Mouse (Mus musculus) heart, adult 8-10 months (tissue): ENCODE results near the gene Myocd. TPM values are rescaled to one million over a fixed set of nuclear protein-coding genes. Genes with fewer than 3 reads are reported as not detected.

Experiments
- DNase-seq: peaks from one replicate; pipeline ENCODE4 v3.0.0; 2022; ENCODE audit warnings: low spot score
- total RNA-seq, 4 experiments: library from RNA; stranded (reverse); gene quantifications; 2 replicates each; pipeline ENCODE4 v1.2.4; 2022

Gene Myocd
- total RNA-seq, 4 experiments from 2014 or later, result 72.3 to 80.0 (median 74.3) TPM

- DNase-seq, result peak; percentile 52
Observed at GRCm38 (mm10) chr11:65214954-65215629, 54.7 kb downstream of the Myocd start.

DNA sequence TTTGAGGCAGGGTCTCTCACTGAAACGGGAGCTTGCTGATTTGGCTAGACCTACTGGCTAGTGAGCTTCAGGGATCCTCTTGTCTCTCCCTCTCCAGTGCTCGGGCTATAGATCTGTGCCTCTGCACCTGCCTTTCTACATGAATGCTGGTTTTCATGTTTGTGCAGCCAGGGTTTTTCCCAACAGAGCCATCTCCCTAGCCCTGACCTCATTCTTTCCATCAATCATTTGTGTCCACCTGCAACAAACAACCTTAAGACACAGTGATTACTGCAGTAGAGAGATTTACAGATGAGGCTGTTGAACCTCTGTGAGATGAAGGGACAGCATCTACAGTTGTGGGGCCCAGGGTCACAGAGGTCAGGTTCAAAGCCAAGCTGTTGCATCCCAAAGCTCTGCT lies 56.0 kb downstream of the Myocd start:
- no peak for DNase-seq

DNA sequence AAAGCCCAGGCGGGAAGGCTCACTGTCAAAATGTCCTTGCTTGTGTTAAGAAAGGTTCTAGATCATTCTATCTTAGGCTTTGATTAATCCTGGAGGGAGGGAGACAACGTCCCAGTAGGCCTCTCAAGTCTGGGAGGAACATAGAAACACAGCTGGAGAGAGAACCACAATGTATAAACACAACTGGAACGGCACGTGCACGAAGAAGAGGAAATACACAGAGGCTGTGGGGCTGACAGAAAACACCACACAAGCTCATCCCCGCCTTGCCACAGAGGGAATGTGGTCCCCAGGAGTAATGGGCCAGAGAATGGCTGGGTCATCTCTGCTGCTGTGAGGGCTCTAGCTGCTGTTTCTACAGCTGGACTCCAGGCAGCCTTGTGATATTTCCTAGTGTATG lies 58.1 kb downstream of the Myocd start:
- DNase-seq, result no peak

DNA sequence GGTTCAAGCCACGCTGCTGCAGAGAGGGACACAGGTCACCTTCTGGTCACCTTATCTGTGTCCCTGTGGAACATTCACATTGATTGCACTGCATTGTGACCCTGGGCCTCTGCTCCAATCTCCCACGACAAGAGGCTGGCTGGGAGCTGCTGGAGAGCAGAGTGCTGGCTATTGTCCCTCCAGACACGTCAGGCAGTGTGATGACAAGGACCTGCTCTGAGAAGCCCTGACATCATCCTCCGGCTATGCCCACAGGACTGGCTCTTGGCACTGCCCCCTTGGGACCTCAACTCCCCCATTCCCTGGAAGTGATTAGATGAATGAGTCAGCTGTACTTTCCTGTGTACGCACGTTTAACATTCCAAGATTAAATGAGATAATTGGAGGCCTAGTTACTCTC lies 60.3 kb downstream of the Myocd start:
- DNase-seq, result peak; percentile 75

DNA sequence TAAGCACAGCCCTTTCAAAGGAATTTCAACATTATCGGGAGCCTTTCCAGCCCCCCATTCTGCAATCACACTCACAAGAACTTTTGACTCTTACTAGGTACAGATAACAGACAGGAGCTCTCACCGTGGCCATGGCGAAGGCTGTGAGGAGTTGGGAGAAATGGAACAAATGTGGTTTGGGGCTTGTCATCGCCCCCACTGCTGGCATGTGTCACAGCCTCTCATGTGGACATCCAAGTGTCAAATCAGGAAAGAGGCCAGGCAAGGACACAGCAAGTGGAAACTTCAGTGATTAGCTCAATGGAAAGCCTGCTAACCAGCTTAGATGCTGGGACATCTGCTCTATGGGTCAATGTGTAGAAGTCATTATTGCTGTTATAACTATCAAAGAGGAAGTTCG lies 64.5 kb downstream of the Myocd start:
- DNase-seq, result peak; percentile 69

DNA sequence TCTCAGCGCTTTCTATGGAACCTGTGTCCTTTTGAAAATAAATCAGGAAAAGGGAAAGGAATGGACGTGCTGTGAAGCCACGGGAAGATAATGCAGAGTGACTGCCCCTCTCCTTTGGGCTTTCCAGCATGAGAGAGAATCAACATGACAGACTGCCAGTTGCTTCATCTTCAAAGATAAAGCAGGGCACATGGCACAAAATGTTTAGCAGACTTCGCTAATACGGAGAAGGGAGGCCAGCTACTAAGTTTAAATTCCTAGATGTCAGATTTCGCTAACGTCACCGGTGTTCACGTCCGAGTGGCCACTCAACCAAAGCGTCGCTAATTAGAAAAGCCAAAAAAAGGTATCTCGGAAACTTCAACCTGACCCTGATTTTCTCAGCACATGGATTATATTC lies 65.1 kb downstream of the Myocd start:
- no peak for DNase-seq

- DNase-seq, result no peak
Observed at GRCm38 (mm10) chr11:65203020-65203419, 66.8 kb downstream of the Myocd start.

DNA sequence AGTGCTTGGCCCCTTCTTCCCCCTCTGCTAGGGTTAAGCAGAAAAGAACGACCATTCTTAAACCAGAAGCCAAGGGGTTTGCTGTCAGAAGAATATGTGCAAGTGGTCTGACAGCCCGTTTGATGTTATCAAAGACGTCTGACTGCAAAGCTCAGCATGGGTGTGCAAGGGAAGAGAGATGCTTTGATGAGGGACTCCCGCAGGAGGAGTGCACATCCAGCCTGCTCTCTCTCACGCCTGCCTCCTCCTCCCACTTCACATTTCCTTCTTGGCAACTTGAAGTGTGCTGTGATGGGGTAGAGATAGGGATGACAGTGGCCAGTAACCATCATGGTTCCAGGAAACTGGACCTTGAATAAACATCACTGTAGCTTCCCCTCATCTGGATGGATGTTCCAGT lies 67.6 kb downstream of the Myocd start:
- no peak for DNase-seq

GRCm38 (mm10) chr11:65198026-65198425 lies 71.8 kb downstream of the Myocd start:
- no peak for DNase-seq

DNA sequence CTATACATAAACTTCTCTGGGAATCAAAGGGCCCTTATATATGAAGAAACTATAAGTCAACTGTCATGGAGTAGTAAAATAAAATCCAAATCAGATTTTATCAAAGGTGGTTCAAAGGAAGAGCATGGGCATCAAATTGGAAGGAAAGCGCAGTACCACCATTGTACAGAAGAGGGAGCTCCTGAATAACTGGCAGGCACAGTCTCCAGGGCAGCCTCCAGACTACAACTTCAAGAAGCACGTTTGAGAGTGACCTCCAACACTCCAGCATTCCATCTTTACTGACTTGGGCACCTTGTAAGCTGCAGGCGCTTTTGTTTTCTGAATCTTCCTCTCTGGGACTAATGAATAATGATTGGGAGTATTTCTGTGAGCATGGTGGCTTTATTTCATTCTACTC lies 72.5 kb downstream of the Myocd start:
- peak; percentile 58 for DNase-seq

DNA sequence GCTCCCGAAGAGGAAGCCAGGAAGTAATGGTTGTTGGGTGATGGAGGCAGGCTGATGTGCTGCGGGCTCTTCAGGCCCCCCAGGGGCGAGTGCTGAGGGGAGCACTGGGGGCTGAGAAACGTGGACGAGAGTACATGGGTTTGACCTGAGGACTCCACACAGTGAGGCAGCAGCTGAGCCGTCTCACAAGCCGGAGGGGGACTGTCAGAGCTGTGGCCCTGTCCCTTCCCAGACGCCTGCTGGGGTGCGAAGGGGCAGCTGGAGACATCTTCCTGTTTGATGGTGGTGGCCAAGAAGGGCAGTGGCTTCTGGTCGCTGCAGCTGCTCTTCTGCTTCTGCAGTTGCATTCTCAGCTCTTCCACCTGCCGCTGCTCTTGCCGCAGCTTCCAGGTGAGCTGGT lies 82.8 kb downstream of the Myocd start:
- DNase-seq, result no peak

DNA sequence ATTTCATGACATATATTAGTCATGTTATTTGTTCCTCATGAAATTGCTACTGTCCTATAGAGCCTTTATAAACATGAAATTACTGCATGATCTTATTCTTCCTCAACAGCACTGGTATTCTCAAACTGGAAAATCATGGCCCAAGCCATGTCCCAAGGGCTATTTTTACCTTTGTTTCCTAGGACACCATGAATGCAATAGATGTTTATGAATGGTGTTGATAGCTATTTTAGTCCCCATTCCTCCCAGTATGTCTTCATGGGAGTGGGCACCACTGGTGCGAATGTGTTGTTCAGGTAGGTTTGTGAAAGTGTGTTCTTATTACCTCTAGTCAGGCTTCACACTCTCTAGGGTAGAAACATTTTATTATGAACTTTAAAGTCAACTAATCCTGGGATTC lies 84.7 kb downstream of the Myocd start:
- no peak for DNase-seq

DNA sequence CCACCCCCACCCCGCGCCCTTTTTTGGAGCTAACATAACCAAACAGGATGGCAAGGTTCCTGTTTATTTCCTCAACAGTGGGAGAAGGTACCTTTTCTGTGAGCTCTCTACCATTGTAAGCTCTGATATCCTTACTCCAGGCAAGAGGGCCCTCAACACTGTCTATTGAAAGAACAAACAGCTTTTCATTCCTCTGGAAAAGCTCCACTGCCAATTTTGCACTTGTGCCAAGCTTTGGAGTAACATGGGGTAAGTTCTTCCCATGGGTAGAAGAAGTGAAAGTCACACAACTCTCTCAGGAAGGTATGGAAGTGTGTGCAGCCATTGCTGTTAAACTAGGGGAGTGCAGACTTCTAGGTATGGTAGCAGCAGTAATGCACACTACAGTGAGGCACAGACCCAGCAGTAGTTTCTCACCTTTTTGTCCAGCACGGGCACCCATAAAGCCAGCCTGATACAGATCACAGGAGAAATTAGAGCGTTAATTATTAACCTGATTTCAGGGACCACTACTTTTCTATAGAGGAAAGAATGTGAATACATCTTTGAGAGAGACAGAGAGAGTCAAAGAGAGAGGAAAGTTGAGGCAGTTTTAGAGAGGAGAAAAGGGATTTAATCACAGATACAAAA lies 99.6 kb downstream of the Myocd start:
- no peak for DNase-seq

DNA sequence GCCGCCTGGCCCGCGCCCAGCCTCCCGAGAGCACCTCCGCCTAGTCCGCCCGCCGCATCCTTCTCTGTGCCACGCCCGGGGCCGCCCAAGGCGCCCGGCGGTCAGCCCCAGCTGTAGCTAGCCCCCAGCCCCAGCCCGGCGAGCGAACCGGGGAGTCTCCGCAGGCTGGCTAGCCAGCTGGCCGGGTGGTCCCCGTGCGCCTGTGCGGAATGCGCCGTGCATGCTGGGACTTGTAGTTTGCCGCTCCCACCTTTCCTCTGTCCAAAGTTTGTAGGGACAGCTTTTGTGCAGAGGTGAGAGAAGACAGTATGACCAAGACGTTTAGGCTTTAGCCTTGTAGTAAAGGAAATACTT lies 107.0 kb downstream of the Myocd start, which contains the start of gene Arhgap44:
Arhgap44 (minus strand) TSS at position 195 of the 354 bp plus-strand sequence.
- DNase-seq, result peak; percentile 42

- no peak for DNase-seq
Observed at GRCm38 (mm10) chr11:65161881-65162766, 107.7 kb downstream of the Myocd start.

GRCm38 (mm10) chr11:65160991-65161880 lies 108.6 kb downstream of the Myocd start:
- DNase-seq, result no peak

DNA sequence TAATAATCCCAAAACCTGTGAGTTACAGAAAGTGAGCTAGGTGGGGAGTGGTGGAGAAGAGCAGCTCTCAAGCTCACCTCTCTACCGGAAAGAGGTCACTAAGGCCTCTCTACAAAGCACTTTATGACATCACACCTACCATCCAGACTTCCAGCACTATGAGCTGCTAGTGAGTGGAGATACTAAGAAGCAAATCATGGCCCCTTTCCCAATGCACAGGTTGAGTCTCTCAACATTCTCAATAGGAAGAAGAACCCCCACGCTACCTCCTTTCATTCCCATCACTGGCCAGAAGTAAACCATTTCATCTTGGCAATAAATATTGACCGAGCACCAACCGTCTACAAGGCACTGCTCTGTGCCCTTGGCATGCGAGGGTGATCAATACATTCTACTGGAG lies 110.0 kb downstream of the Myocd start, which contains the start of gene 1700086D15Rik:
1700086D15Rik (minus strand) TSS at position 101 of the 400 bp plus-strand sequence.
- DNase-seq, result no peak

DNA sequence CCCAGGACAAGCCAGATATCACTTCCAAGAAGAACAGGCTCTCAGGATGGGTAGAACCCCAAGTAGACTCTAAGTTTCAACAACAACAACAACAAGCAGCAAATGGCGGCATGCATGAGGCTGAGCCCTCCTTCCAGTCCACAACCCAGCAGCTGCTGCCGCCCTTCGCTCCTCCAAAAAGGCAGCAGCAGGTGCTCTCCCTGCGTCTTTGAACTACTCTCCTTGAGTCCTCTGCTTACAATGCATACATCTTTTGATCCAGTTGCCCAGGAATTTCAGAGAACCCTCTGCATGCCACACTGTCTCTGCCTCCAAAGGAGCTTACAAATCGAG lies 111.2 kb downstream of the Myocd start:
- DNase-seq, result no peak

GRCm38 (mm10) chr11:65157966-65158657 lies 111.7 kb downstream of the Myocd start:
- DNase-seq, result no peak

DNA sequence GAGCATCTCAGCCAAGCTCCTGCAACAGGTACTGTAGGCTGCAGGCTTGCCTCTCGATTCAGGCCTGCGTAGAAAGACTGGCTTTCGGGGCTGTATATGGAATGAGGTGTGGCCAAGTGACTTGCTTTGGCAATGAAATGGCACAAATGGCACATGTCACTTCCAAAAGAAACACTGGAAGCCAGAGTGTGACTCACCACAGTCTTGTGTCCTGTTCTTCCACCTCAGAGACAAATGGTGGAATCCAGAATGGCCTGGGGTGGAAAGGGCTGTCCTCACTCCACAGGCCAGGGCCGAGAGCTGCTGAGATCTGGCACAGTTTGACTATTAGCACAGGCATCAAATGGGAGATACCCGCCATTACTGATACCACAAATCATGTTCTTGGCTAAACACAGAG lies 116.8 kb downstream of the Myocd start:
- DNase-seq, result no peak

DNA sequence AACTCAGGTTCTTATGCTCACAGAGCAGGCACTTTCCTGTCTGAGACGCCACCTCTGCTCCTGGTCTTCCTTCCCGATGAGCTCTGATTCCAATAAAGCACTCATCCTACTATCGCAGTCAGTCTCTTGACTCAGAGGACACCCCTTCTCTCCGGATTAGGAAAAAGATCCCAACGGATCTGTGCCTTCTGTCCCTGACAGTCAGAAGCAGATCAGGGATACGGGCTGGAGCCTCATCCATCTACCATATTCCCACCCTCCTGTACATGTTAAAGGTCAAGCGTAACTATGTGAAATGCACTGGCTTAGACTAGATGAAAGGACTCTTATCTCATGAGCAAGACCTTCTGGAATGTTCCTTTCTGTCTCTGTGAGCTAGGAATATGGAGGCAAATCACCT lies 121.3 kb downstream of the Myocd start:
- DNase-seq, result no peak
